Comparison of ENCODE assay signal across 8 mouse cellular contexts in genomic region chr1:172053541-172054440, GRCm38 (mm10). TPM values are rescaled to one million over a fixed set of nuclear protein-coding genes. Genes with fewer than 3 reads are reported as not detected.
DNase-seq lines count a peak whose midpoint lies in the region; ATAC-seq lines count a peak whose summit lies in the region.

No protein-coding gene starts in this region.

- H3K4me2 ChIP-seq in heart, embryonic 12.5 days: peak overlapping the region; percentile 84
- H3K4me2 ChIP-seq in forebrain, embryonic 14.5 days (ENCODE audit: low read length): peak overlapping the region; percentile 75
- H3K4me2 ChIP-seq in liver, embryonic 15.5 days: peak overlapping the region; percentile 41

- H3K27ac ChIP-seq in heart, embryonic 12.5 days (ENCODE audit: poor library complexity, severe bottlenecking): no peak overlapping the region
- no peak overlapping the region for H3K27ac ChIP-seq in forebrain, embryonic 14.5 days (ENCODE audit: low read depth, low read length)
- H3K27ac ChIP-seq in liver, embryonic 15.5 days (replicated peaks): no peak overlapping the region

- peaks cover 20% of the 10 kb centered on the region for H3K4me1 ChIP-seq in heart, embryonic 12.5 days (replicated peaks)
- H3K4me1 ChIP-seq in forebrain, embryonic 14.5 days (ENCODE audit: control insufficient read depth, insufficient read depth, low read length): peaks cover 29% of the 10 kb centered on the region
- peaks cover 4% of the 10 kb centered on the region; the same call in 1 of the 2 replicates for H3K4me1 ChIP-seq in liver, embryonic 15.5 days (replicated peaks)

- WGBS in heart, embryonic 12.5 days: 2% methylated on average over 42 of the region's 42 CpGs
- WGBS in forebrain, embryonic 14.5 days: 3% methylated on average over 42 of the region's 42 CpGs
- WGBS in liver, embryonic 15.5 days (ENCODE audit: insufficient replicate concordance): 6% methylated on average over 42 of the region's 42 CpGs

- H3K36me3 ChIP-seq in heart, embryonic 12.5 days: no peaks in the 10 kb centered on the region
- no peaks in the 10 kb centered on the region for H3K36me3 ChIP-seq in forebrain, embryonic 14.5 days (ENCODE audit: control insufficient read depth, insufficient read depth, low read length)
- H3K36me3 ChIP-seq in liver, embryonic 15.5 days (replicated peaks): no peaks in the 10 kb centered on the region

- ATAC-seq in heart, embryonic 12.5 days (ENCODE audit: insufficient number of reproducible peaks, low FRiP score): peak; percentile 29; the same call in 1 of the 2 replicates
- ATAC-seq in forebrain, embryonic 14.5 days: no peak
- no peak for ATAC-seq in liver, embryonic 15.5 days (ENCODE audit: insufficient read depth)

- peaks cover 76% of the 10 kb centered on the region for H3K27me3 ChIP-seq in heart, embryonic 12.5 days (replicated peaks)
- H3K27me3 ChIP-seq in forebrain, embryonic 14.5 days (replicated peaks; ENCODE audit: control insufficient read depth, insufficient read depth, low read length): peaks cover 4% of the 10 kb centered on the region; the same call in 1 of the 2 replicates
- H3K27me3 ChIP-seq in liver, embryonic 15.5 days: peaks cover 67% of the 10 kb centered on the region

- no peak for DNase-seq in heart, adult 18-20 months
- DNase-seq in brain, adult 2 months (ENCODE audit: low read depth, low spot score): peak; percentile 55
- peak; percentile 28 for DNase-seq in forebrain, embryonic 14.5 days (ENCODE audit: low spot score)
- no peak for DNase-seq in spleen, adult 12 weeks (ENCODE audit: low spot score)
- no peak for DNase-seq in spleen, postnatal 14 days (ENCODE audit: low spot score in 2 of 2)
- DNase-seq in yolk sac, embryonic 10.5 days (ENCODE audit: low spot score): no peak

- no peaks in the 10 kb centered on the region for H3K9me3 ChIP-seq in heart, embryonic 12.5 days (replicated peaks)
- no peaks in the 10 kb centered on the region for H3K9me3 ChIP-seq in forebrain, embryonic 14.5 days (replicated peaks; ENCODE audit: control insufficient read depth, low read length)
- H3K9me3 ChIP-seq in liver, embryonic 15.5 days (replicated peaks): no peaks in the 10 kb centered on the region

- H3K9ac ChIP-seq in heart, embryonic 12.5 days: peak overlapping the region; percentile 70
- H3K9ac ChIP-seq in forebrain, embryonic 14.5 days (ENCODE audit: low read length): peak overlapping the region; percentile 69
- H3K9ac ChIP-seq in liver, embryonic 15.5 days: no peak overlapping the region

- peak overlapping the region; percentile 49 for H3K4me3 ChIP-seq in heart, embryonic 12.5 days
- H3K4me3 ChIP-seq in forebrain, embryonic 14.5 days (ENCODE audit: low read depth, low read length): peak overlapping the region; percentile 35
- 0 out of 2 replicates have a peak overlapping the region, but pooled peaks have one; percentile 7 for H3K4me3 ChIP-seq in liver, embryonic 15.5 days (replicated peaks)

RNA-seq across cellular contexts. Expression of gene Nhlh1, which starts 3.6 kb away (rescaled TPM):
- not detected in 2 replicates for polyA plus RNA-seq in heart, embryonic 12.5 days (2016; fragmentation: Nextera tagmentation; extraction: Ambion mirVana)
- total RNA-seq in heart, adult 18-20 months (2021): not detected
- 4.5 and 7.4 TPM in 2 replicates for polyA plus RNA-seq in forebrain, embryonic 14.5 days (2014; fragmentation: Nextera tagmentation; extraction: Ambion mirVana)
- not detected in 2 replicates for polyA plus RNA-seq in liver, embryonic 15.5 days (2015; fragmentation: Nextera tagmentation; extraction: Ambion mirVana)

RNA-seq across cellular contexts. Expression of gene Vangl2, which starts 25.5 kb away (rescaled TPM):
- polyA plus RNA-seq in heart, embryonic 12.5 days (2016; fragmentation: Nextera tagmentation; extraction: Ambion mirVana): 13.5 and 14.4 TPM in 2 replicates
- under 1 TPM; 0.77 to 0.95 TPM for total RNA-seq in heart, adult 18-20 months (2021)
- polyA plus RNA-seq in forebrain, embryonic 14.5 days (2014; fragmentation: Nextera tagmentation; extraction: Ambion mirVana): 45.1 and 55.8 TPM in 2 replicates
- polyA plus RNA-seq in liver, embryonic 15.5 days (2015; fragmentation: Nextera tagmentation; extraction: Ambion mirVana): 0.66 and 0.81 TPM in 2 replicates

RNA-seq across cellular contexts. Expression of gene Copa, which starts 28.5 kb away (rescaled TPM):
- polyA plus RNA-seq in heart, embryonic 12.5 days (2016; fragmentation: Nextera tagmentation; extraction: Ambion mirVana): 214 and 219 TPM in 2 replicates
- 100 to 1,000 TPM; 106 to 108 TPM for total RNA-seq in heart, adult 18-20 months (2021)
- polyA plus RNA-seq in forebrain, embryonic 14.5 days (2014; fragmentation: Nextera tagmentation; extraction: Ambion mirVana): 123 and 148 TPM in 2 replicates
- 70.1 and 73.6 TPM in 2 replicates for polyA plus RNA-seq in liver, embryonic 15.5 days (2015; fragmentation: Nextera tagmentation; extraction: Ambion mirVana)

RNA-seq across cellular contexts. Expression of gene Ncstn, which starts 28.8 kb away (rescaled TPM):
- 132 TPM in 2 replicates for polyA plus RNA-seq in heart, embryonic 12.5 days (2016; fragmentation: Nextera tagmentation; extraction: Ambion mirVana)
- 10 to 100 TPM; 39.5 to 43.8 TPM for total RNA-seq in heart, adult 18-20 months (2021)
- polyA plus RNA-seq in forebrain, embryonic 14.5 days (2014; fragmentation: Nextera tagmentation; extraction: Ambion mirVana): 81.3 and 93.7 TPM in 2 replicates
- polyA plus RNA-seq in liver, embryonic 15.5 days (2015; fragmentation: Nextera tagmentation; extraction: Ambion mirVana): 37.6 and 43.5 TPM in 2 replicates

Comparison
In these comparisons a context has a peak if more than half of its experiments do, and no peak if none do; other contexts are left out.
1. DNase-seq: peak in brain, adult 2 months (single experiment) and forebrain, embryonic 14.5 days (single experiment); none in heart, adult 18-20 months (0 of 2), spleen, adult 12 weeks (single experiment), spleen, postnatal 14 days (0 of 2) and yolk sac, embryonic 10.5 days (single experiment).
2. Peak in every context shown above with its lines, with median percentiles within 50 percentile points of each other: H3K4me2 ChIP-seq and H3K4me3 ChIP-seq.